In genomic region chr7:142060931-142061565, GRCm38 (mm10) we compare ENCODE assay signal across 8 mouse cellular contexts. TPM values are rescaled to one million over a fixed set of nuclear protein-coding genes. Genes with fewer than 3 reads are reported as not detected.
DNase-seq lines count a peak whose midpoint lies in the region; ATAC-seq and TF ChIP-seq lines count a peak whose summit lies in the region.

Gene Mob2, minus strand, starts transcription at chr7:142061065.

- intact Hi-C loops in heart, postnatal 14 days (cut with DNase I) = loop anchor here (5.0 to 10.0 kb wide), 2 partner anchors 36 to 334 kb away; partner anchors contain the start of gene Dusp8

- H3K27ac ChIP-seq in forebrain, embryonic 15.5 days (replicated peaks) = peak within 1 kb of the TSS; percentile 47
- peak within 1 kb of the TSS; percentile 91 for H3K27ac ChIP-seq in liver, embryonic 16.5 days (ENCODE audit: low read length)
- H3K27ac ChIP-seq in neural tube, embryonic 12.5 days = no peak within 1 kb of the TSS; the same call in 1 of the 2 replicates
- H3K27ac ChIP-seq in stomach, postnatal 0 days (replicated peaks) = peak within 1 kb of the TSS; percentile 96

- ATAC-seq in forebrain, embryonic 15.5 days (replicated peaks) = peak; percentile 96
- peak; percentile 95 for ATAC-seq in liver, embryonic 16.5 days (ENCODE audit: low read depth)
- ATAC-seq in neural tube, embryonic 12.5 days (ENCODE audit: low FRiP score, low read depth) = peak; percentile 95
- peak; percentile 94 for ATAC-seq in stomach, postnatal 0 days (ENCODE audit: low FRiP score, low TSS enrichment)

- 0 out of 2 replicates have a peak, but pooled peaks cover 2% of the 10 kb centered on the region for H3K36me3 ChIP-seq in forebrain, embryonic 15.5 days
- 0 out of 2 replicates have a peak, but pooled peaks cover 2% of the 10 kb centered on the region for H3K36me3 ChIP-seq in liver, embryonic 16.5 days (ENCODE audit: control insufficient read depth, insufficient read depth)
- no peaks in the 10 kb centered on the region for H3K36me3 ChIP-seq in neural tube, embryonic 12.5 days
- no peaks in the 10 kb centered on the region for H3K36me3 ChIP-seq in stomach, postnatal 0 days (ENCODE audit: control insufficient read depth, insufficient read depth, low read length)

- peak within 1 kb of the TSS; percentile 69 for H3K4me3 ChIP-seq in forebrain, embryonic 15.5 days
- H3K4me3 ChIP-seq in liver, embryonic 16.5 days (ENCODE audit: low read depth, low read length) = peak within 1 kb of the TSS; percentile 90
- peak within 1 kb of the TSS; percentile 92 for H3K4me3 ChIP-seq in neural tube, embryonic 12.5 days
- H3K4me3 ChIP-seq in stomach, postnatal 0 days (ENCODE audit: low read depth, low read length) = peak within 1 kb of the TSS; percentile 95

- H3K4me2 ChIP-seq in forebrain, embryonic 15.5 days (replicated peaks) = peak within 1 kb of the TSS; percentile 94
- peak within 1 kb of the TSS; percentile 93 for H3K4me2 ChIP-seq in liver, embryonic 16.5 days (ENCODE audit: low read depth, low read length)
- H3K4me2 ChIP-seq in neural tube, embryonic 12.5 days (replicated peaks) = peak within 1 kb of the TSS; percentile 96
- peak within 1 kb of the TSS; percentile 85 for H3K4me2 ChIP-seq in stomach, postnatal 0 days (replicated peaks; ENCODE audit: low read depth)

- DNase-seq in ES-CJ7 (ENCODE audit: low read depth, low spot score) = peak; percentile 68
- DNase-seq in cerebellum, adult 11-12 months = peak; percentile 91
- DNase-seq in heart, postnatal 14 days = peak; percentile 92 to 96
- peak; percentile 75 for DNase-seq in large intestine, adult 2 months (ENCODE audit: low read depth, low spot score)
- peak; percentile 94 for DNase-seq in stomach, postnatal 0 days (ENCODE audit: low spot score)

- whole genome bisulfite sequencing in forebrain, embryonic 15.5 days = 0% methylated on average over 49 of the region's 49 CpGs
- under 1% methylated on average over 49 of the region's 49 CpGs for WGBS in large intestine, adult 2 months
- under 1% methylated on average over 49 of the region's 49 CpGs for whole genome bisulfite sequencing in liver, embryonic 16.5 days (ENCODE audit: insufficient replicate concordance)
- under 1% methylated on average over 49 of the region's 49 CpGs for WGBS in neural tube, embryonic 12.5 days
- WGBS in stomach, postnatal 0 days = under 1% methylated on average over 37 of the region's 49 CpGs

- peaks cover 24% of the 10 kb centered on the region for H3K4me1 ChIP-seq in forebrain, embryonic 15.5 days
- peaks cover 40% of the 10 kb centered on the region for H3K4me1 ChIP-seq in liver, embryonic 16.5 days (ENCODE audit: control insufficient read depth, low read depth, low read length)
- H3K4me1 ChIP-seq in neural tube, embryonic 12.5 days = peaks cover 18% of the 10 kb centered on the region
- peaks cover 16% of the 10 kb centered on the region for H3K4me1 ChIP-seq in stomach, postnatal 0 days (replicated peaks; ENCODE audit: control insufficient read depth, insufficient read depth)

- TF ChIP-seq CTCF in stomach, postnatal 0 days (IDR thresholded peaks at IDR 0.05; ENCODE audit: low read depth) = no peak

- no peaks in the 10 kb centered on the region for H3K9me3 ChIP-seq in forebrain, embryonic 15.5 days
- H3K9me3 ChIP-seq in liver, embryonic 16.5 days (replicated peaks; ENCODE audit: control insufficient read depth, low read length) = no peaks in the 10 kb centered on the region
- H3K9me3 ChIP-seq in neural tube, embryonic 12.5 days = no peaks in the 10 kb centered on the region
- no peaks in the 10 kb centered on the region for H3K9me3 ChIP-seq in stomach, postnatal 0 days (ENCODE audit: control insufficient read depth, low read length)

- peak within 1 kb of the TSS; percentile 69 for H3K9ac ChIP-seq in forebrain, embryonic 15.5 days (replicated peaks)
- H3K9ac ChIP-seq in liver, embryonic 16.5 days (ENCODE audit: low read depth, low read length) = peak within 1 kb of the TSS; percentile 97
- H3K9ac ChIP-seq in neural tube, embryonic 12.5 days = peak within 1 kb of the TSS; percentile 89
- H3K9ac ChIP-seq in stomach, postnatal 0 days (ENCODE audit: low read length) = peak within 1 kb of the TSS; percentile 97

- no peak for TF ChIP-seq EP300 in stomach, postnatal 0 days (optimal IDR thresholded peaks at IDR 0.05)

- no peaks in the 10 kb centered on the region for H3K27me3 ChIP-seq in forebrain, embryonic 15.5 days
- peaks cover 4% of the 10 kb centered on the region; the same call in 1 of the 2 replicates for H3K27me3 ChIP-seq in liver, embryonic 16.5 days (ENCODE audit: control insufficient read depth, insufficient read depth, low read depth, low read length)
- no peaks in the 10 kb centered on the region for H3K27me3 ChIP-seq in neural tube, embryonic 12.5 days (replicated peaks)
- no peaks in the 10 kb centered on the region for H3K27me3 ChIP-seq in stomach, postnatal 0 days (ENCODE audit: control insufficient read depth, insufficient read depth, low read length)

RNA-seq across cellular contexts. Expression of gene Mob2, which starts in this region (rescaled TPM):
- 52.5 and 54.3 TPM in 2 replicates for polyA plus RNA-seq in forebrain, embryonic 15.5 days (2015; fragmentation: Nextera tagmentation; extraction: Ambion mirVana)
- total RNA-seq in heart, postnatal 14 days (2021) = 10 to 100 TPM; 39.9 to 43.0 TPM
- 52.5 and 62.4 TPM in 2 replicates for polyA plus RNA-seq in large intestine, adult 2 months (2012; rRNA removed)
- polyA plus RNA-seq in liver, embryonic 16.5 days (2015; fragmentation: Nextera tagmentation; extraction: Ambion mirVana) = 58.9 and 60.7 TPM in 2 replicates
- 51.3 and 52.2 TPM in 2 replicates for polyA plus RNA-seq in neural tube, embryonic 12.5 days (2016; fragmentation: Nextera tagmentation; extraction: Ambion mirVana)
- polyA plus RNA-seq in stomach, postnatal 0 days (2015; fragmentation: Nextera tagmentation; extraction: Ambion mirVana) = 61.5 and 65.8 TPM in 2 replicates
